Mouse (Mus musculus) neutrophil, adult 5-6 weeks (primary cell): ENCODE measurements around the gene Bfsp2. TPM values are rescaled to one million over a fixed set of nuclear protein-coding genes. Genes with fewer than 3 reads are reported as not detected.

Experiments
- ATAC-seq: fragments of 151-379, 151-347 bp; 2 replicates; pipeline ENCODE4 v1.8.0; 2017; ENCODE audit warnings: mild to moderate bottlenecking, moderate TSS enrichment; ENCODE audit not compliant: insufficient number of reproducible peaks, poor library complexity, low FRiP score, severe bottlenecking; ENCODE audit errors: extremely low read depth
- total RNA-seq: library from RNA; stranded (forward); fragments of 200-1000 nt; gene quantifications from 2 replicates; pipeline ENCODE4 v1.2.3, GENCODE M21; 2017

The Bfsp2 gene
- 19.3 and 24.9 TPM in 2 replicates for total RNA-seq

- ATAC-seq, result no peak
These were observed at the start of gene Bfsp2 for GRCm38 (mm10) chr9:103480044-103480576. Bfsp2 (minus strand) TSS chr9:103480420.

- ATAC-seq, result no peak
These were observed 44.9 kb upstream of the Bfsp2 start for GRCm38 (mm10) chr9:103525041-103525537.

GRCm38 (mm10) chr9:103524600-103524999, 44.4 kb upstream of the Bfsp2 start:
- ATAC-seq, result no peak

GRCm38 (mm10) chr9:103523742-103524403, 43.7 kb upstream of the Bfsp2 start:
- ATAC-seq, result no peak

GRCm38 (mm10) chr9:103523008-103523407, 42.8 kb upstream of the Bfsp2 start:
- ATAC-seq, result no peak

GRCm38 (mm10) chr9:103513884-103514283, 33.7 kb upstream of the Bfsp2 start:
- no peak for ATAC-seq

GRCm38 (mm10) chr9:103512257-103512656, 32.0 kb upstream of the Bfsp2 start:
- no peak for ATAC-seq

- ATAC-seq, result no peak
These were observed 26.9 kb upstream of the Bfsp2 start for GRCm38 (mm10) chr9:103506968-103507584.

- ATAC-seq, result no peak
These were observed 24.8 kb upstream of the Bfsp2 start for GRCm38 (mm10) chr9:103505067-103505466.

- ATAC-seq, result no peak
These were observed 24.4 kb upstream of the Bfsp2 start for GRCm38 (mm10) chr9:103504646-103505045.

GRCm38 (mm10) chr9:103503586-103504298, 23.5 kb upstream of the Bfsp2 start:
- no peak for ATAC-seq

GRCm38 (mm10) chr9:103502655-103503054, 22.4 kb upstream of the Bfsp2 start:
- ATAC-seq, result no peak

GRCm38 (mm10) chr9:103501861-103502364, 21.7 kb upstream of the Bfsp2 start:
- no peak for ATAC-seq

- no peak for ATAC-seq
These were observed 19.1 kb upstream of the Bfsp2 start for GRCm38 (mm10) chr9:103499366-103499765.

GRCm38 (mm10) chr9:103498699-103499098, 18.5 kb upstream of the Bfsp2 start:
- ATAC-seq, result no peak

- no peak for ATAC-seq
These were observed 15.2 kb upstream of the Bfsp2 start for GRCm38 (mm10) chr9:103495391-103495790.

GRCm38 (mm10) chr9:103494346-103495020, 14.3 kb upstream of the Bfsp2 start:
- peak; percentile 34; the same call in 1 of the 2 replicates for ATAC-seq

- no peak for ATAC-seq
These were observed 11.8 kb upstream of the Bfsp2 start for GRCm38 (mm10) chr9:103491985-103492384.

GRCm38 (mm10) chr9:103490439-103490838, 10.2 kb upstream of the Bfsp2 start:
- ATAC-seq, result peak; percentile 36; the same call in 1 of the 2 replicates
